33 mouse cellular contexts compared by ENCODE assay signal in the genomic region with DNA sequence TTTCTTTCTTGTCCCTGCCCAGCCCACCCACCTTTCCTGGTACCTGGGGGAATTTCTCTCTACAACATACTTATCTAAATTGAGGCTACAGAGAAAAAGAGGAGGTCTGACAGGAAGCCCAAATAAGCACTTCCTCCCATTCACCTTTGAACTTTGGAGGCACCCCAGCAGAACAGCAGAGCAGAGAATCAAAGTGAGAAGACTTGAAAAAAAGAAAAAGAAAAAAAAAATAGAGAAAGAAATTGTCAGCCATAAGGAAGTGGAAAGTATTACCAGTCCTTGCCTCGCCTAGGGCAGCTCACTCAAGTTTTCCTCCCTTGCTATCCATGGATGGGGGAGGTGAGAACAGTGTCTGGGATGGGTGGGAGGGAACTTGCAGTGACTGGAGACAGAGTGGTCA. TPM values are rescaled to one million over a fixed set of nuclear protein-coding genes. Genes with fewer than 3 reads are reported as not detected.
DNase-seq lines count a peak whose midpoint lies in the region; ATAC-seq and TF ChIP-seq lines count a peak whose summit lies in the region.
"Had no signal": no experiment of that assay in that cellular context is flagged by ENCODE, and none has a peak within 500 bp of the region (broad histone marks: within the 10 kb centered on the region; RNA-seq: fewer than 3 reads in every experiment).

No protein-coding gene starts in this region.

- DNase-seq in thymus, adult 2 months: peak; percentile 78
- peak; percentile 47 to 57 for DNase-seq in thymus, postnatal 36 days
- no peak for DNase-seq in kidney, postnatal 4 days
- DNase-seq in urinary bladder, postnatal 14 days (ENCODE audit: low spot score): no peak
- no peak for DNase-seq in kidney, postnatal 10 days
- DNase-seq in cerebellum, adult 11 months: no peak
- DNase-seq: adrenal gland, postnatal 14 days; cerebellum, adult 11-12 months; cerebellum, adult 9-11 months; gastrocnemius, postnatal 10 days; heart, postnatal 14 days; kidney, adult 11 months; layer of hippocampus, adult 9-11 months; liver, embryonic 13.5 days; lung, adult 18-20 months; lung, postnatal 4 days; right cerebral cortex, postnatal 25 days had no signal

- TF ChIP-seq POLR2A in thymus, adult 2 months (IDR thresholded peaks at IDR 0.05; ENCODE audit: control insufficient read depth, extremely low read depth, insufficient read depth, low read length, poor library complexity): no peak

- peak; percentile 76 for ATAC-seq in CD4-positive, CD25-positive, alpha-beta regulatory T cell, adult 4 months
- peak; percentile 67 for ATAC-seq in activated CD4-positive, CD25-positive, alpha-beta regulatory T cell, adult 4 months
- ATAC-seq: forebrain, embryonic 16.5 days; hindbrain, embryonic 16.5 days; lung, postnatal 0 days had no signal

- no peaks in the 10 kb centered on the region for H3K27me3 ChIP-seq in thymus, adult 2 months (ENCODE audit: control insufficient read depth, insufficient read depth, low read length)
- H3K27me3 ChIP-seq: embryonic facial prominence, embryonic 13.5 days; limb, embryonic 15.5 days; liver, embryonic 13.5 days; megakaryocyte, embryonic 14.5 days; midbrain, embryonic 12.5 days had no signal

- no peaks in the 10 kb centered on the region for H3K36me3 ChIP-seq in thymus, adult 2 months (ENCODE audit: control insufficient read depth, insufficient read depth, low read length)
- H3K36me3 ChIP-seq: embryonic facial prominence, embryonic 13.5 days; limb, embryonic 10.5 days; limb, embryonic 15.5 days; liver, embryonic 13.5 days; midbrain, embryonic 12.5 days had no signal

- no peak overlapping the region for H3K4me3 ChIP-seq in thymus, adult 2 months (ENCODE audit: control insufficient read depth, insufficient read depth, low read length)
- H3K4me3 ChIP-seq: embryonic facial prominence, embryonic 13.5 days; erythroblast, embryonic 14.5 days; limb, embryonic 10.5 days; limb, embryonic 15.5 days; liver, embryonic 13.5 days; megakaryocyte, embryonic 14.5 days; midbrain, embryonic 12.5 days had no signal

- WGBS in thymus, adult 2 months: 0% methylated on average over 1 of the region's 1 CpGs

- H3K27ac ChIP-seq in thymus, adult 2 months (ENCODE audit: control insufficient read depth, insufficient read depth, low read length): peak overlapping the region; percentile 95
- H3K27ac ChIP-seq: embryonic facial prominence, embryonic 13.5 days; limb, embryonic 10.5 days; limb, embryonic 15.5 days; liver, embryonic 13.5 days; midbrain, embryonic 12.5 days had no signal

- no peak for TF ChIP-seq CTCF in thymus, adult 2 months (IDR thresholded peaks at IDR 0.05; ENCODE audit: borderline replicate concordance, control insufficient read depth, extremely low read depth, insufficient read depth, low read length, poor library complexity)

- H3K4me1 ChIP-seq in thymus, adult 2 months (replicated peaks; ENCODE audit: control insufficient read depth, insufficient read depth, low read length): peaks cover 28% of the 10 kb centered on the region
- H3K4me1 ChIP-seq: embryonic facial prominence, embryonic 13.5 days; limb, embryonic 10.5 days; limb, embryonic 15.5 days; liver, embryonic 13.5 days; midbrain, embryonic 12.5 days had no signal

RNA-seq across cellular contexts. Expression of a gene that starts 3.9 kb away (rescaled TPM):
- polyA plus RNA-seq in CD4-positive, CD25-positive, alpha-beta regulatory T cell, adult 4 months (2017; shearing (Covaris generic)): 100 to 1,000 TPM; 477 to 563 TPM
- 100 to 1,000 TPM; 461 to 468 TPM for polyA plus RNA-seq in activated CD4-positive, CD25-positive, alpha-beta regulatory T cell, adult 4 months (2017; shearing (Covaris generic))
- polyA plus RNA-seq in thymus, adult 2 months (2012; rRNA removed): 153 TPM in 2 replicates
- polyA plus RNA-seq: C2C12 had no signal

RNA-seq across cellular contexts. Expression of a gene that starts 49.9 kb away (rescaled TPM):
- not detected for polyA plus RNA-seq in CD4-positive, CD25-positive, alpha-beta regulatory T cell, adult 4 months (2017; shearing (Covaris generic))
- polyA plus RNA-seq in activated CD4-positive, CD25-positive, alpha-beta regulatory T cell, adult 4 months (2017; shearing (Covaris generic)): not detected
- 0.12 and 0.13 TPM in 2 replicates for polyA plus RNA-seq in thymus, adult 2 months (2012; rRNA removed)
- polyA plus RNA-seq: C2C12; erythroblast, embryonic 14.5 days had no signal

RNA-seq across cellular contexts. Expression of a gene that starts 55.5 kb away (rescaled TPM):
- 10 to 100 TPM; 10.7 to 11.1 TPM for polyA plus RNA-seq in CD4-positive, CD25-positive, alpha-beta regulatory T cell, adult 4 months (2017; shearing (Covaris generic))
- polyA plus RNA-seq in activated CD4-positive, CD25-positive, alpha-beta regulatory T cell, adult 4 months (2017; shearing (Covaris generic)): 1 to 10 TPM; 4.4 to 9.0 TPM
- 0.16 TPM in 1 of 2 replicates, not detected in the other for polyA plus RNA-seq in thymus, adult 2 months (2012; rRNA removed)
- polyA plus RNA-seq: C2C12; erythroblast, embryonic 14.5 days; forebrain, embryonic 11.5 days; forebrain, embryonic 16.5 days; heart, embryonic 14.5 days; kidney, embryonic 14.5 days; large intestine, adult 2 months; limb, embryonic 10.5 days; liver, embryonic 13.5 days; lung, postnatal 0 days; midbrain, embryonic 12.5 days had no signal

Comparison
In these comparisons a context has a peak if more than half of its experiments do, and no peak if none do; other contexts are left out.
1. DNase-seq: peak in thymus, adult 2 months (single experiment) and thymus, postnatal 36 days (2 of 2); none in kidney, postnatal 4 days (0 of 2), urinary bladder, postnatal 14 days (single experiment), kidney, postnatal 10 days (single experiment) and cerebellum, adult 11 months (single experiment).